Mouse (Mus musculus) brain, embryonic 14.5 days (tissue): Measurements from ENCODE around the gene Selenon.

Experiments
- CTCF ChIP-seq: fragments of 200-500 bp; IDR thresholded peaks from 2 replicates; pipeline ENCODE4 v1.5.1; 2012; ENCODE audit warnings: inconsistent platforms, mild to moderate bottlenecking, moderate library complexity, borderline replicate concordance; ENCODE audit not compliant: insufficient read depth, insufficient read length; ENCODE audit errors: extremely low read depth
- POLR2A ChIP-seq: fragments of 200-500 bp; IDR thresholded peaks from 2 replicates; pipeline ENCODE4 v1.6.1; 2012; ENCODE audit warnings: mild to moderate bottlenecking, inconsistent platforms, borderline replicate concordance; ENCODE audit not compliant: poor library complexity, insufficient read depth, insufficient read length, severe bottlenecking; ENCODE audit errors: extremely low read depth

- TF ChIP-seq CTCF (no peak), POLR2A (no peak)
Observed at GRCm38 (mm10) chr4:134491716-134492115, 60.2 kb downstream of the Selenon start.
